Mouse (Mus musculus) left cerebral cortex, adult 11 months (tissue): ENCODE measurements around the gene Tmem86a.

Source experiments
- DNase-seq: peaks from one replicate; pipeline ENCODE4 v3.0.0; 2022; ENCODE audit warnings: low spot score

The Tmem86a gene

DNA sequence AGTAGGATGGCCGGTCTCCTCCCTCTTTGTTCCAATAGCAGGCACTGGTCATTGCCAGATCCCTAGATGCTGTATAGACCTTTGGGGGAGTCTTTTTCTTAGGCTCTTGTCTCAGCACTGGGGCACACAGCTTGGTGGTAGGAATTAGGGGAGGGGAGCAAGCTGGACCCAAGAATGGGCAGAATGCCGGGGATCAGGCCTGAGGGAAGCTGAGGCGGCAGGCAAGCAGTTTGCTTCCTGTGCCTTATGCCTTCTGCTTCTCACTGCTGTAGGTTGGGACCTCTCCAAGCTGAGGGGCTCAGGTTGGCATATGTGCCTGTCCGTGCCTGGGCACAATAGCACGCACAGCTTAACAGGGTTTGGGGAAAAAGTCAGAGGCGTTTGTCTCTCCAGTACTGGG lies 25.8 kb downstream of the Tmem86a start:
- DNase-seq, result no peak

DNA sequence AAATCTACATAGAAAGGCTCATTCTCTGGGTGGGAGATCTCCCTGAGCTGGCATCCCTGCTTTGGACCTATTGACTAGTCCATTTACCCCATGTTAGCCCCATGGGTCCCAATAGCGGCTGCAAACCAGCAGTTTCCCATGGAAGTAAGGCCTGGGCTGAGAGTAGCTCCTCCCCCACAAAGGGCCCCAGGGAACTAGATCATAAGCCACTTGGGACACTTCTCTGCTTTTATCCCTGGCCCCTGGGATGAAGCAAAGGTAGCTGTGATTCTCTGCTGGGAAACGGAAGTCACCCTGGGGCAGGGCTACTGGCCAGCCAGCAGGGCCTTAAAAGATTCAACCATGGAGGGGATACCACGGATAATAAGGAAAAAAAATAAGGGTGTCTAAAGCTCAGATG lies 26.3 kb downstream of the Tmem86a start:
- no peak for DNase-seq

DNA sequence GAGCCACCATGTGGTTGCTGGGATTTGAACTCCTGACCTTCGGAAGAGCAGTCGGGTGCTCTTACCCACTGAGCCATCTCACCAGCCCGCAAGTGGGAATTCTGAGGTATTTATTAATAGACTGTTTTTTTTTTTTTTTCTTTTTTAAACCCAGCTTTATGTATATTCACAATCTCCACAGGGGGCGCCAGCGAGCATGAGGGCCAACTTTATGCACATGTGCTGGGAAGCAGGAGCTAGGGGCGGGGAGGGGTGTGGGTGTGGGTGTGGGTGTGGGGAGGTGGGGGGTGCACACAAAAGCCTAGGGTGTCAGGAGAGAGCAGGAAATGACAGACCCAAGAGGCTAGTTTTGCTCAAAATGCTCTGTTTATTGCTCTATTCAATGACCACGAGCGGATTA lies 27.1 kb downstream of the Tmem86a start:
- DNase-seq, result no peak

DNA sequence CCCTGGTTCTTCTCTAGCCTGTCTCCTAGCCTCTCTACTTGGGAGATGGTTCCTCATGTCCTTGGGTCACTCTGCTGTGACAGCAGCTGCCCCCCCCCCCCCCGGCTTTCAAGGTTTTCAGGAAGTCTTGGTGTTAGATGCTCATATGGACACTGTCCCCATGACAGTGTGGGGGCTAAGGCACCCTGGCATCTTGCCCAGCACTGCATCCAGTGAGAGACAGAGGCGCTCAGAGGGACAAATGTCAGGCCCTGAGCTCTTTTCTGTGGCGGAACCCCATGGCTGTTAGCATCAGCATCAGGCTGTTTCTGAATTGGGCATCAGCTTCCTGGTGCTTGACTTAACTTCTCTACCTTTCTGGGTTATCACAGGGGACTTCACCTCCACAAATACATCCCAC lies 30.5 kb downstream of the Tmem86a start:
- DNase-seq, result no peak

DNA sequence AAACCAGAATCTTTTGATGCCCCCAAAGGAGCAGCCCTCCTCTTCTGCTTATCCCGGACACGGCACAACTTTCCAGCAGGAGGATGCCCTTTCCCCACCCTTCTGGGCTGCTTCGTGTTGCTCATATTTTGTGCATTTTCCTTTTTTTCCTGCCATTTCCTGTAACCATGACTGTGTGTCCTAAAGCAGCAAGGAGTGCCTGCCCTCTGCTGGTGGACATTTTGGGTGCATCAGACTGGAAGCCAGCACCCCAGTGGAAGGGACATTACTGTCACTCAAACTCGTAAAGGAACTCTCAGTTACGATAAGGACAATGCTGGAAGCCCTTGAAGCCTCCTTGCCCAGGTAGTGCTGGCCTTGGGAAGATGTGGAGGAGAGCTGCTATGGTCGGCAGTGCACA lies 30.9 kb downstream of the Tmem86a start:
- peak; percentile 54 for DNase-seq

DNA sequence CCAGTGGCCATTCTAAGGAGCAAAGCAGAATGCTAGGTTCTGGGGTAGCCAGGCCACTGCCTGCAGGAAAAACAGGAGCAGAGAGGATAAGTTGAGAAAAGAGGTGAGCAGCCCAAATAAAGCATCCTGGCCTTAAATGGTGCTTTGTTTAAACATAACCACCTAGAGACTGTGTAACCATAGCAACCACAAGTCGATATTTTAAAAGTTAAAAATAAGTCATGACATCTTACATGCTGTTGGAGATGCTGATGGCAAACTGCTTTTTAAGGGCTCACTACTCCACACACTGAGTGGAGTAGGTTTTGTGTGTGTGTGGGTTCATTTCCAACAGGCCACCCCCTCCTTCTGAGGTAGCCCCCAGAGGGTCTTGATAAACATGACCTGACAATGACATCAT lies 34.7 kb downstream of the Tmem86a start:
- DNase-seq, result no peak

DNA sequence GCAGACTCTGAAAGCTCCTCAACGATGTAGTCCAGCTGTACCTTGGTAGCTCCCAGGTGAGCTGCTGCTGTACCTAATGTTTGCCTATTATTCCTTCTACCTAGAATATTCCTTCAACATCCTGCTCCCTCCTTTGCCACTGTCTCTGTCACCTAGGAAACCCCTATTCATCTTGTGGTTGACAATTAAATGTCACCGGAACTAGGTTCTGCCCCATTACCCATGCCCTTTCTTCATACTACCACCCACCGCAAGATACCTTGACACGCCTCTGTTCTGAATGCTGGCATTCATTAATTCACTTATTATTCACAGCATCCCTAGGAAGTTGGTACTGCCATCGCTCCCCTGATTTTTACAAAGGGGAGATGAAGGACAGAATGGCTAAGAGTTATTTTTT lies 43.5 kb downstream of the Tmem86a start:
- no peak for DNase-seq

DNA sequence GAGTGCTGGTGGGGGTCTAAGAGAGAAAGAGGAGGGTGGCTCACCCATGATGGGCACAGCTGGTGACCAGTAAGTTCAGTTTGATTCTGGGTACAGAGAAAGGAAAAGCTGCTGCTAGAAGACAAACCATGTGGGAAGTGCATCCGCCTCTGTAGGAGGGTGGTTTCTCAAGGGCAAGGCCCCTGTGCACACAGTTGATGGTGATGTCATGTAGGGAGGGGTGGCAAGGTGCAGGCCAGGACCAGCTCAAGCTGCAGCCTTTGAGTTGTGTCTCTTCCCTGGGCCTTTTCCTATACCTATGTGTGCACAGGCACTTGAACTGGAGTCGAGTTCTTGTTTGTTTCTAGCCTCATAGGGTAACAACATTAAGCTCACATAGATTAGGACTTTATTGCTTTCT lies 44.6 kb downstream of the Tmem86a start:
- no peak for DNase-seq

DNA sequence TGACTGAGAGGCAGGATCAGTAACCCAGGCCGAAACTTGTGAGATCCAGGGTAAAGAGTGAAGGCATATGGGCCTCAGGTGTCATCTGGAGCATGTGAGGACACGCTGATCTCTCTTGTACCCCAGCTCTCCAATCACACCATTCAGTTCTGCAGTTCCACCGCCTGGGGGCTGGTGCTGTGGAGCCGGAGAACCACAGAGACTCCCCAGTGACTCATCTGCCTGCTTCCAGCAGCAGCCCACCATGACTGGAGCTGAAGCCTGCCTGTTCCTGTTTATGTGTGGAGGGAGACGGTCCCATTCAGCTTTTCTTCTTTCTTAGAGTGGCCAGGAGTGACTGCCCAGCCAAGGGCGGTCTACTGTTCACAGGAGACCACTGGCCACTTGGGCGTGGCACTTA lies 47.6 kb downstream of the Tmem86a start:
- DNase-seq, result no peak

DNA sequence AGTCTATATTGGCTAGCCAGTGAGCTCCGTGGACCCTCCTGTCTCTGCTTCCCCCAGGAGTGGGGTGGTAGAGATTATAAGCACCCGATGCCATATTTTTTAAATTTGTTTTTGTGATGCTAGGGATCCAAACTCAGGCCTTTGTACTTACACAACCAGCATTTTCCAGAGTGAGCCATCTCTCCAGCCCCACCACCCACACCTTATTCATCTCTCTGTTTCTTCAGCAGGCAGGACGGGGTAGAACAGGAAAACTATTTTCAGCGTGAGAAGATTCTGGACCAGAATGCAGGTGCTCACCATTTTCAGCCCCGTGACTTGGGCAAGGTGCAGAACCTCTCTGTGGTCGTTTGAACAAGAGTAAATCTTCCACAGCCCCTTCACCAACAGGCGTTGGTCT lies 48.9 kb downstream of the Tmem86a start:
- no peak for DNase-seq

DNA sequence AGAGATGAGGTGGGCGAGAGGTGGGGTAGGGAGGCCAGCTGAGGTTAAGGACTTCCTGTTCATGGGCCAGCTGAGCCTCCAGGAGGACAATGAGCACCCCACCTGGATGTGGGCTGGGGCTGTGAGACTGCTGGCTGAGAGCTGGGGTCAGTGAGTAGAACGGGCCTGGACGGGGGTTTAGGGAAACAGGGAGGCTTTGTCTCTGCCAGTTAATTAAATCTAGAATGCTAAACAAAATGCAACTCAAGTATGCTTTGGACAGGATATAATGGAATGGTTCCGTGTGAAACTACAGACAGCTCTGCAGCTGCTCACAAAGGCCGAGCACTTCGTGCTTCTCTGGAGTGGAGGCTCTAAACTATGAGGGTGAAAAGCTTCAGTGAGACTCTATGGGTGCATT lies 50.2 kb downstream of the Tmem86a start:
- no peak for DNase-seq

DNA sequence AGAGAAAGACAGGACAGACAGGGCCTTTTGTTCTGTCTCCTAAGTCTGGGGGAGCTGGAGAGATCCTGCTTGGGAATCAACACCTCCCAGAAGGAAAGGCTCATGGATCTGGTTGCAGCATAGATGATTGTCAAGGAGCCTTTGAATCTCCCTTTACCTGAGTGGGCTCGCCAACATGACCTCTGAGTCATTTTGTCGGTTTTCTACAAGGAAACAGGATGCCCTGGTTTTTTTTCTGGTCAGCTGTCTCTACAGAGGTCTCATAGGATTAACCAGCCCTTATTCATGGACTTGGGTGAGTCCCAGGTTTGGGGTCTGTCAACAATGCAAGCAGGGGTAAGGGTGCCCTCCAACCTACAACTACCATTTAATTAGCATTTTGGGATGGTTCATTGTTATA lies 52.6 kb downstream of the Tmem86a start:
- no peak for DNase-seq

DNA sequence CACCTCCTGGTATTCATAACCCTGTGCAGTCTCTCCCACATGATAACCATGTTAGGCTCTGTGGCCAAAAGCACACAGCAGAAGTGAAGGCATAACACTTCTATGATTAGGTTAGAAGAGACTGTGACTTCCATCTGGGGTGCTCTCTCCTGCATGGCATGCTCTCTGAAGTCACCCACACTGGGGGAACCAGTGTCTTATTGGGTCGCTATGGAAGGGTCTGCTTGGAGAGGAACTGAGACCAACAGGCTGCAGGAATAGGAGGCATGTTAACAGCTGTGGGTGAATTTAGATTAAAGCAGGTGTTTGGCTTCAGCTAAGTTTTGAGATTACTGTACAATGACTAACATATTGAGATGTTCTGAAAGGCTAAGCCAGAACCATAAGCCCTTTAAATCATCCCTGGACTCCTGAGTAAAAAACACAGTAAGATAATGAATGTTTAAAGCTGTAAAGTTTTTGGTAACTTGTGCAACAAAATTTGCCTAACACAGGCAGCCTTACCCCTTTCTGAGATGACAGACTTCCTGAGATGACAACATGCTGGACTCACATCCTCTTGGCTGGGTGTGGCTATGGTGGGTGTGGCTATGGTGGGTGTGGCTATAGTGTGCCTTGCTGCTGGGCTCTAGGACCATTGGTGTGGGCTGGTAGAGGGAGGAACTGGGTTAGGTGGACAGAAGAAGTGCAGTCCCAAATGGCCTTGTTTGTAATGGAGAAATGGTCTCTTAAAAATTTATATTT lies 53.4 kb downstream of the Tmem86a start:
- no peak for DNase-seq
